Mouse (Mus musculus): Measurements from ENCODE around the gene Fbxw8.

The Fbxw8 gene

GRCm38 (mm10) chr5:118108124-118108793 is 47.0 kb downstream of the Fbxw8 start:
- DNase-seq (ENCODE audit: low spot score in 2 of 2) = peak; percentile 44 to 57

- DNase-seq (ENCODE audit: low spot score in 2 of 2) = peak in 1 of 2 experiments; percentile 51
Observed at GRCm38 (mm10) chr5:118106667-118107066, 48.6 kb downstream of the Fbxw8 start.

GRCm38 (mm10) chr5:118105536-118105935 is 49.7 kb downstream of the Fbxw8 start:
- no peak for DNase-seq (ENCODE audit: low spot score in 2 of 2)

GRCm38 (mm10) chr5:118099870-118100478 is 55.3 kb downstream of the Fbxw8 start:
- DNase-seq (ENCODE audit: low spot score in 2 of 2) = no peak

GRCm38 (mm10) chr5:118099069-118099869 is 56.0 kb downstream of the Fbxw8 start:
- no peak for DNase-seq (ENCODE audit: low spot score in 2 of 2)

GRCm38 (mm10) chr5:118096317-118096716 is 58.9 kb downstream of the Fbxw8 start:
- no peak for DNase-seq (ENCODE audit: low spot score in 2 of 2)

GRCm38 (mm10) chr5:118095849-118096248 is 59.4 kb downstream of the Fbxw8 start:
- no peak for DNase-seq (ENCODE audit: low spot score in 2 of 2)

GRCm38 (mm10) chr5:118095433-118095832 is 59.8 kb downstream of the Fbxw8 start:
- no peak for DNase-seq (ENCODE audit: low spot score in 2 of 2)

GRCm38 (mm10) chr5:118093321-118094035 is 61.8 kb downstream of the Fbxw8 start:
- no peak for DNase-seq (ENCODE audit: low spot score in 2 of 2)

GRCm38 (mm10) chr5:118090837-118091236 is 64.4 kb downstream of the Fbxw8 start:
- no peak for DNase-seq (ENCODE audit: low spot score in 2 of 2)

- no peak for DNase-seq (ENCODE audit: low spot score in 2 of 2)
Observed at GRCm38 (mm10) chr5:118090101-118090500, 65.2 kb downstream of the Fbxw8 start.

- peak in 1 of 2 experiments; percentile 48 for DNase-seq (ENCODE audit: low spot score in 2 of 2)
Observed at GRCm38 (mm10) chr5:118089102-118089501, 66.2 kb downstream of the Fbxw8 start.

- DNase-seq (ENCODE audit: low spot score in 2 of 2) = no peak
Observed at GRCm38 (mm10) chr5:118086956-118087355, 68.3 kb downstream of the Fbxw8 start.

GRCm38 (mm10) chr5:118085313-118085712 is 70.0 kb downstream of the Fbxw8 start:
- no peak for DNase-seq (ENCODE audit: low spot score in 2 of 2)

GRCm38 (mm10) chr5:118084171-118084727 is 71.0 kb downstream of the Fbxw8 start:
- no peak for DNase-seq (ENCODE audit: low spot score in 2 of 2)

- no peak for DNase-seq (ENCODE audit: low spot score in 2 of 2)
Observed at GRCm38 (mm10) chr5:118083060-118083638, 72.1 kb downstream of the Fbxw8 start.

- no peak for DNase-seq (ENCODE audit: low spot score in 2 of 2)
Observed at GRCm38 (mm10) chr5:118081996-118082395, 73.3 kb downstream of the Fbxw8 start.

- no peak for DNase-seq (ENCODE audit: low spot score in 2 of 2)
Observed at GRCm38 (mm10) chr5:118081374-118081949, 73.8 kb downstream of the Fbxw8 start.

- DNase-seq (ENCODE audit: low spot score in 2 of 2) = no peak
Observed at GRCm38 (mm10) chr5:118079839-118080250, 75.4 kb downstream of the Fbxw8 start.

GRCm38 (mm10) chr5:118079354-118079753 is 75.9 kb downstream of the Fbxw8 start:
- DNase-seq (ENCODE audit: low spot score in 2 of 2) = peak; percentile 62 to 64

GRCm38 (mm10) chr5:118078550-118078949 is 76.7 kb downstream of the Fbxw8 start:
- no peak for DNase-seq (ENCODE audit: low spot score in 2 of 2)

Data from right cerebral cortex, postnatal 36 days (tissue).